Mouse (Mus musculus): ENCODE data around the gene Lamb3.
A peak's percentile ranks its signal among the peaks of the same experiment; 100 is the strongest.
"Not testable (repeated sequence)": the region's sequence is repeated elsewhere in the genome, so short reads cannot be mapped to it uniquely, and the experiment has no call there.

Gene Lamb3

GRCm38 (mm10) chr1:193243571-193244193, 36.2 kb downstream of the Lamb3 start:
- DNase-seq (ENCODE audit: low read depth, low spot score) = no peak

- DNase-seq (ENCODE audit: low read depth, low spot score) = no peak
Measured at GRCm38 (mm10) chr1:193244235-193244634, 36.7 kb downstream of the Lamb3 start.

GRCm38 (mm10) chr1:193250026-193250425, 42.5 kb downstream of the Lamb3 start:
- DNase-seq (ENCODE audit: low read depth, low spot score) = no peak

GRCm38 (mm10) chr1:193251386-193251785, 43.9 kb downstream of the Lamb3 start:
- no peak for DNase-seq (ENCODE audit: low read depth, low spot score)

GRCm38 (mm10) chr1:193252616-193253015, 45.1 kb downstream of the Lamb3 start:
- no peak for DNase-seq (ENCODE audit: low read depth, low spot score)

GRCm38 (mm10) chr1:193253895-193254294, 46.4 kb downstream of the Lamb3 start:
- DNase-seq (ENCODE audit: low read depth, low spot score) = not testable (repeated sequence)

- DNase-seq (ENCODE audit: low read depth, low spot score) = no peak
Measured at GRCm38 (mm10) chr1:193255032-193255431, 47.5 kb downstream of the Lamb3 start.

GRCm38 (mm10) chr1:193255488-193256288, 48.2 kb downstream of the Lamb3 start:
- DNase-seq (ENCODE audit: low read depth, low spot score) = peak; percentile 22

- DNase-seq (ENCODE audit: low read depth, low spot score) = no peak
Measured at GRCm38 (mm10) chr1:193256289-193256577, 48.7 kb downstream of the Lamb3 start.

GRCm38 (mm10) chr1:193256621-193257098, 49.2 kb downstream of the Lamb3 start:
- DNase-seq (ENCODE audit: low read depth, low spot score) = no peak

GRCm38 (mm10) chr1:193259559-193259958, 52.1 kb downstream of the Lamb3 start:
- DNase-seq (ENCODE audit: low read depth, low spot score) = no peak

GRCm38 (mm10) chr1:193261897-193262548, 54.5 kb downstream of the Lamb3 start:
- no peak for DNase-seq (ENCODE audit: low read depth, low spot score)

GRCm38 (mm10) chr1:193263026-193263907, 55.8 kb downstream of the Lamb3 start:
- DNase-seq (ENCODE audit: low read depth, low spot score) = no peak

GRCm38 (mm10) chr1:193263955-193264598, 56.6 kb downstream of the Lamb3 start, which contains the start of gene Hsd11b1:
Gene Hsd11b1, minus strand, starts transcription at chr1:193264075.
- no peak for DNase-seq (ENCODE audit: low read depth, low spot score)

GRCm38 (mm10) chr1:193265734-193266133, 58.2 kb downstream of the Lamb3 start:
- peak; percentile 35 for DNase-seq (ENCODE audit: low read depth, low spot score)

- no peak for DNase-seq (ENCODE audit: low read depth, low spot score)
Measured at GRCm38 (mm10) chr1:193270965-193271763, 63.7 kb downstream of the Lamb3 start.

GRCm38 (mm10) chr1:193272137-193272915, 64.8 kb downstream of the Lamb3 start:
- DNase-seq (ENCODE audit: low read depth, low spot score) = peak; percentile 45

GRCm38 (mm10) chr1:193272916-193273601, 65.6 kb downstream of the Lamb3 start, which contains the start of gene G0s2:
Gene G0s2, minus strand, starts transcription at chr1:193273217.
- peak; percentile 91 for DNase-seq (ENCODE audit: low read depth, low spot score)

All from ES-CJ7 (cell line).